Mouse (Mus musculus) urinary bladder, postnatal 0 days (tissue): ENCODE measurements around the gene Reg3g. TPM values are rescaled to one million over a fixed set of nuclear protein-coding genes. Genes with fewer than 3 reads are reported as not detected.

Experiments used
- polyA plus RNA-seq: library from polyadenylated mRNA; unstranded; fragments of >200 nt; fragmentation: Nextera tagmentation; extraction: Ambion mirVana; gene quantifications from 2 replicates; pipeline ENCODE4 v1.2.1, GENCODE M21; 2015

The Reg3g gene
- polyA plus RNA-seq: 0.23 and 0.36 TPM in 2 replicates

GRCm38 (mm10) chr6:78468772-78469171 is at the start of gene Reg3g:
Gene Reg3g (minus strand): TSS chr6:78468872.

GRCm38 (mm10) chr6:78422411-78422810 is 46.3 kb downstream of the Reg3g start, which contains the start of gene Reg1:
Gene Reg1 (plus strand): TSS chr6:78422711.

Other genes with a start within 250 kb of the Reg3g start
- not detected in 2 replicates for gene Reg3b, start 98.2 kb downstream of the Reg3g start, polyA plus RNA-seq
- gene Reg3d, start 90.0 kb downstream of the Reg3g start, polyA plus RNA-seq: not detected in 2 replicates
- not detected in 2 replicates for gene Reg3a, start 88.2 kb downstream of the Reg3g start, polyA plus RNA-seq
- not detected in 2 replicates for gene Reg2, start 73.2 kb downstream of the Reg3g start, polyA plus RNA-seq
- not detected in 2 replicates for gene Reg1, start 46.2 kb downstream of the Reg3g start, polyA plus RNA-seq